Mouse (Mus musculus) adrenal gland (tissue): ENCODE results near the gene Chid1.

ENCODE experiments used
- intact Hi-C: fragments of 180-260 bp; cut with DNase I; formaldehyde crosslinking; loops from one replicate; pipeline ENCODE4 v1.15.1; 2025
- long read RNA-seq, 2 experiments: library from polyadenylated mRNA; unstranded; transcript quantifications; one replicate each; pipeline ENCODE4 v2.0.0; 2020; ENCODE audit warnings: borderline replicate concordance in 1 of 2; ENCODE audit not compliant: insufficient replicate concordance in 1 of 2

Chid1 gene
- long read RNA-seq, experiment 1, full-length matches to known transcripts = 40 of 51 reads
- long read RNA-seq, experiment 1, partial matches to known transcripts = 6 of 51 reads
- long read RNA-seq, experiment 1, other reads (novel, unspliced or antisense) = 5 of 51 reads
- long read RNA-seq, experiment 2, full-length matches to known transcripts = 56 of 69 reads
- long read RNA-seq, experiment 2, partial matches to known transcripts = 9 of 69 reads
- long read RNA-seq, experiment 2, other reads (novel, unspliced or antisense) = 4 of 69 reads

DNA sequence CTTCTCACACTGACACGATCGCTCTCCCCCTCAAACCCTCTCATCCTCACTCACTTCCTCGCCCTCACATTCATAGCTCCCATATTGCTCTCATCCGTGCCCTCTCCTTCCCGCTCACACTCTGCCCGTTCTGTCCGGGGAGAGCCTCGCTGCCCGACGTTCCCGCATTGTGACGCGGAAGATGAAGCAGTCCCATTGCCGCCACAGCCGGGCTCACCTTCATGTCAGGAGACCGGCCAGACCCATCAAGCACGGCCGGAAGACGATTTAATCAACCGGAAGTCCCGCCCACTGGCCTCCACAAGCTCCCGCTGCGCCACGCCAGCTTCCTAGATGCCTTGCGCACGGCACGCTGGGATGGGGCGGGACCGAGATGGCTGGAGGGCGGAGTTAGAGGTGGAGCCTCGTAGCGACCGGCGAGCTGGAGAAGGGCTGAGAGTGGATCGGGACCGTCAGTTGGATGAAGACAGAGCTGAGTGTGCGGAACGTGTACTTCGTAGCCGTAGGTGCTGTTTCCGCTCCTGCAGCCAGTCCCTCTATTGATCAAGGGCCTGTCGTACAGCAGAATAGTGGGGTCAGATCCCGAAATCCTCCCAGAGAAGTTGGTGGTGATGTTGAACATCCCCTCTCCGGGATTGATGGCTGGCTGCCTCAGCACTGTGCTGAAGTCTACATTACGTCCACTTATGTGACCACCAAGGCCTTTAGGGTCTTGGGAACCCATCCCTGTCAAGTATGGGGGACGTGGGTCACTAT, at the start of gene Chid1:
Chid1 (minus strand) TSS at position 302 of the 756 bp plus-strand sequence.
- intact Hi-C loops = loop anchor here (5.0 kb wide), 1 partner anchor 68 kb away; no protein-coding TSS in a partner anchor

DNA sequence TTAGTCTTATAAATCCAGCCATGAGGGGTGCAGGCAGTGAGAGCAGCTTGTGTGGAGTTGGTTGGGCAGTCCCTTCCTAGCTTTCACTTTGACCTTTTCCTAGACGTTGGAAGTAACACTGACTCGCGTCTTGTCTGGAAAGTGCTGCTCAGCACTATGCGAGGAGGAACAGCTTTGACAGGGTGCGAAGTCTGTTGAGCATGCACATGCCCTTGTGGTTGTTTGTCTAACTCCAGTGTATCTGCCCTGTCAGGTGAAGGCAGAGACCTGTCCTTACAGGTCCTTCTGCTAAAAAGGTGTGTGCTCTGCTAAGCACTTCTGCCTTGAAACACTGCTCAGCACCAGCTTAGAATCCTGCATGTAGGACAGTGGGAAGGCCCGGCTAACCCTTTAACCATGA, 49.2 kb upstream of the Chid1 start:
- intact Hi-C loops = no loop called here

DNA sequence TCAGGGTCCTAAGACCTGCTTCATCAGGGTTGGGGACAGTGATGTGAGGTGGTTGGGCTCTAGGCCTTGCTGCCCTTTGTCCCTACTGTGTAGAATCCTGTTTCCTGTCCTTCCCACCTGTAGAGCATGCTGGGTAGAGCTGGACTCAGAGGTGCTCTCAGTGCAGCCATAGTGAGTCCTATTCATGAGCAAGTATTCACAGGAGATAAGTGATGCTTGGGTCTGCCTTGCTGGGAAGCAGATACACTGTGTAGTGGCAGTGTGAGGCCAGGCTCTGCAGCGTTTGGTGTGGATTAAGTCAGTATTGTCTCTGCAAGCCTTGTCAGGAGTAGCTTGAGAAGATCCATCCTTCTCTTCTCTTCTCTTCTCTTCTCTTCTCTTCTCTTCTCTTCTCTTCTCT, 46.2 kb upstream of the Chid1 start:
- intact Hi-C loops = no loop called here

DNA sequence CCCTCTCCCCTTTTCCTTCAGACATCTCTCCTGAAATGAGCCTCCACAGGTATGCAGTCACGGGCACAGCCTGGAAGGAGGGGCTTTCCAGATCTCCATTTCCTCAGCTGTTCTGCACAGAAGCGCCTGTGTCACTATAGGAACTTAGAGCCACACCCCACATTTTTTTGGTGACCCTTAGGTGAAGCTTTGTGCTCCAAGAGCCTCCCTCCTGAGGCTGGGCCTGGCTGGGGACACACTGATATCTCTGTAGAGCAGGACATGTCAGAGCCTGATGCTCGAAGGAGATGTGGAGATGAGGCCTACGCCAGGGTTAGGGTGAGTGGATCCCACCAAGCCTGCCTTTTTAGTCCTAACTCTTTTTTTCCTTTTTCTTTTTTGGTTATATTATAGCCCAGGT, 45.6 kb upstream of the Chid1 start:
- intact Hi-C loops = no loop called here

DNA sequence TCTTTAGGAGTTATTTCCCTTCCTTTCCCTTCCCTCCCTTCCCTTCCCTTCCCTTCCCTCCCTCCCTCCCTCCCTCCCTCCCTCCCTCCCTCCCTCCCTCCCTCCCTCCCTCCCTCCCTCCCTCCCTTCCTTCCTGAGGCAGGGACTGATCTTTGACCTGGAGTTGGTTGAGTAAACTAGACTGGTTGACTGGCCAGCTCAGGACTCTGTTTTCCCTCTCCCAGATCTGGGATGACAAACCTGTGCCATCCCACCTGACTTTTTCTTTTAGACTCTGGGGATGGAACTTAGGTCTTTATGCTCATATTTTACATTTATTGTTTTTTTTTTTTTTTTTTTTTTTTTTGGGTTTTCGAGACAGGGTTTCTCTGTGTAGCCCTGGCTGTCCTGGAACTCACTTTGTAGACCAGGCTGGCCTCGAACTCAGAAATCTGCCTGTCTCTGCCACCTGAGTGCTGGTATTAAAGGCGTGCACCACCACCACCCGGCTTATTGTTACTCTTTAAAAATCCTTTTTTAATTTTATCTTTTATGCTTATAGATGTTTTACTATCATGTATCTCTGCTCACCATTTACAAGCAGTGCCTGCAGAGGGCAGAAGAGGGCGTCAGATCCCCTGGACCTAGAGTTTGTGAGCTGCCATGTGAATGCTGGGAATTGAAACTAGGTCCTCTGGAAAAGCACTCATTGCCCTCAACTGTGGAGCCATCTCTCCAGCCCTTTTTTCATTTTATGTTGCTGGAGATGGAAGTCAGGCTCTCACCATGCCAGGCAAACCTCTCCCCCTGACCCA, 44.6 kb upstream of the Chid1 start:
- intact Hi-C loops = no loop called here

DNA sequence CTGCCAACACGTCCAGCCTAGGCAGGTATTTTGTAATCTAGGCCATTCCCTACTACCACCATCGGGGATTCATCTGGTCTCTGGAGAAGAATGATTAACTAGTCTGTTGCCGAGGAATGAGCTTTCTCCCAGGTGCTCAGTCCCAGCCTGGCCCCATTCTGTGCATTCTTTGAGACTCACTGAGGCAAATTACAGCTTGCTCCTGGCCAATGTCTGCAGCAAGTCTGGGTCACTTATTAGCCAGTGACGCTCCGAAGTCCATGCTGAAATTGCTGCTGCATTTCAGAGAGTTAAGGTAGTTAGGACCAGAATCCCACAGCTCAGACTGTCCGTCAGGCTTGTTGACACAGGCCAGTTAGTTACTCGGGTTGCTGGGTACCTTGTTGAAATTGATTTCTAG, 41.7 kb upstream of the Chid1 start:
- intact Hi-C loops = no loop called here

DNA sequence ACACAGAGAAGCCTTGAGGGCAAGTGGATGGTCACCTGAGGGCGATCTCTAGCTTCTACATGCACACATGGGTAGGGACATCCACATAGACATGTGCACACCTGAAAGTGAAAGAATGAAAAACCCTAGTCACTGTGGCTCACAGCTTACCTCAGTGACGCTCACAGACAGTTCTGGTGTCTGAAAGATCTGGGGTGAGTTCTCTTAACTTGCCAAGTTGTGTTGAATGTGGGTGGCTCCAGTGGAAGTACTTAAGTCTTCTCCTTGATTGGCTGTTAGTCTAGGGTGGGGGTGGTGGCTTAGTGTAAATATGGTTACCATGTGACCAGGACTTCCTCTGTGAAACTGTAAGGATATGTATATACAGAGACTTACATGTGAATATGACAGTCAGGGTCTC, 39.3 kb upstream of the Chid1 start:
- intact Hi-C loops = no loop called here

DNA sequence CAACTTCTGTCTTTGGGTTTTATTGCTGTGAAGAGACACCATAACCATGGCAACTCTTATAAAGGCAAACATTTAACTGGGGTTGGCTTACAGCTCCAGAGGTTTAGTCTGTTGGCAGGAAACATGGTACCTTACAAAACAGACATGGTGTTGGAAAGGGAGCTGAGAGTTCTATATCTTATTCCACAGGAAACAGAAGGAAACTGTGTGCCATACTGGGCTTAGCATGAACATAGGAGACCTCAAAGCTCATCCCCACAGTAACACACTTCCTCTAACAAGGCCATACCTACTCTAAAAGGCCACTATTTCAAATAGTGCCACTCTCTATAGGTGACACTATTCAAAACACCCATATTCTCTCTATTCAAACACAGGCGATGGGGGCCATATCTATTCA, 38.9 kb upstream of the Chid1 start:
- intact Hi-C loops = no loop called here

DNA sequence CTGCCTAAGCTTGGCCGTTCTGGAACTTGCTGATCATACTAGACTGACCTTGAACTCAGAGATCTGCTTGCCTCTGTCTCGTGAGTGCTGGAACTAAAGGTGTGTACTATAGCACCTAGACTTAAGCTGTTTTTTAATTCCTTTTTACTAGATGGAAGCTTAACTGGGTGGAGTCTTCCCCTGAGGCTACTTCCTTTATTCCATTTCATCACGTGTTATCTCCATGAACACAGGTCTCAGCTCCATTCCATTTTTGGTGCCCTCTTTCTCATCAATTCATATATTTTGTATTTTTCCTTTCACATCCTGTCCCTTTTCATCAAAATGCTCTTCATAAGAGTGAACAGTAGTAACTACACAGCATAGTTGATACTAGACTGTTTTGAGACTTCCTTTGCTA, 38.1 kb upstream of the Chid1 start:
- intact Hi-C loops = no loop called here

DNA sequence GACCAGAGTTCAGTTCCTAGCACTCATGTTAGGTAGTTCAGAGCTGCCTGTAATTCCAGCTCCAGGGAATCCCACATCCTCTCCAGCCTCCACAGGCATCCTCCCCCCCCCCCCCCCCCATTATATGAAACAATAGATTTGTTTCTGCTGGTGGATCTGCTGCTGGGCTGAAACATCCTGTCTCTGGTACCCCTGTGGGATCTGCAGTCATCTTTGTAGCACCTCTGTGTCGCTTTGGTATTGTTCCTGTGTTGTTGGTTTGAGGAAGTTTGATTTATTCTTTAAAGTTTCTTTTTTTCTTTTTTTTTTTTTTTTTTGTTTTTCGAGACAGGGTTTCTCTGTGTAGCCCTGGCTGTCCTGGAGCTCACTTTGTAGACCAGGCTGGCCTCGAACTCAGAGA, 35.8 kb upstream of the Chid1 start:
- intact Hi-C loops = no loop called here

DNA sequence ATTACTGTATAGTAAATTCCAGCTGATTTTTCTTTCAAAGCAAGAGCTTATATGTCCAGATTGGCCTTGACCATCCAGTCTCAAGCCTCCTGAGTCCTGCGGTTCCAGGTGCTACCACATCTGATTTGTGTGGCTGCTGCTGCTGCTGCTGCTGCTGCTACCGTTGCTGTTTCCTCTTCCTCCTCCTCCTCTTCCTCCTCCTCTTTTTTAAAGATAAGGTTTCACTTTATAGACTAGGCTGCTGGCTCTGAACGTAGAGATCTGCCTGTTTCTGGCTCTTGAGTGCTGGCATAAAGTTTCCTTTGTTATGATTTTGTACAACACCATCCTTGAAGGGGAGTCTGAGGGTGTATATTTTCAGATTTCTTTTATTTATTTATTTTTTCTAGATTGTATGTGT, 34.4 kb upstream of the Chid1 start:
- intact Hi-C loops = no loop called here

DNA sequence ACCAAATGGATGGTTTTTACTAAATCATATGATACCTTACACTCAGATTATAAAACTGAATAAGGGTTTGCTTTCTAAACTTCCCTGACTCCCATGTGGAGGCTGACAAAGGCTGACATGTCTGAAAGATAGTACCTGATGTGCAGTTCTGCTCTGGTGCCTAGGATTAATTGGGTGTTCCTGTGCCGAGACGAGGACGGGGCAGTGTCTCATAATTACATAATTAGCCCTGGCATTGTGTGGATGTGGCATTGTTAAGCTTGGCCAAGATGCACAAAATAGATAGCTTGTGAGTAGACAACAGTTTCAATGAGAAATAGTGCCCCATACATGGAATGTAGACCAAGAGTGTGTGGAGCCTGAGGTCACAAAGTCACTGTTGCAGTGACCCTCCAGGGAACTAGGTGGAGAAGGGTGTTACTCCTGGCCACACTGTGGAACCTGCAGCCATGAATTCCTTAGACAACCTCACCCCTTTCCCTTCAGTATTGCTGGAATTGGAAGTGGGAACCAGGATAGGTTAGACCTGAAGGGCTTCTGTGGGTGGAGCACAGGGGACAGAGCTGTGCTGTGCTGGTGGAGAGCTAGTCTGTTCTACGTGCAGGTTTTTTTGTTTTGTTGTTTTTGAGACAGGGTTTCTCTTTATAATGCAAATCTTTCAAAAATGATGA, 31.1 kb upstream of the Chid1 start:
- intact Hi-C loops = no loop called here

DNA sequence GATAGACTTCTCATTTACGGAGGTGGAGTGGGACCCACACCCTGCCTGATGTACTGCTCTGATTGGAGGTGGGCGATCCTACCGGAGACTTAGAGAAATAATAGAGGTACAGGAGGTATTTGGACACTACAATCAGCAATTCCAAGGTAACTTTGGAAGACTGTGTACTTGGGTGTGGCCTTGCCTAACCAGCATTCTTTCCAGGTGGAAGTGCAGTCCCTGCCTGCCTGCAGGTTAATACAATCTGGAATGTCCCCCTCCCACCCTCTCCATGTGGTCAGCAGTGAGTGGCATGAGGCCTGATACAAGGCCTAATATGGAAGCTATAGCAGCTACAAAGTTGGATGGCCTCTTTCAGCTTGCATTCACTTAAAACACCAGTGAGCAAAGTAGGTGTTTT, 30.3 kb upstream of the Chid1 start:
- intact Hi-C loops = no loop called here

DNA sequence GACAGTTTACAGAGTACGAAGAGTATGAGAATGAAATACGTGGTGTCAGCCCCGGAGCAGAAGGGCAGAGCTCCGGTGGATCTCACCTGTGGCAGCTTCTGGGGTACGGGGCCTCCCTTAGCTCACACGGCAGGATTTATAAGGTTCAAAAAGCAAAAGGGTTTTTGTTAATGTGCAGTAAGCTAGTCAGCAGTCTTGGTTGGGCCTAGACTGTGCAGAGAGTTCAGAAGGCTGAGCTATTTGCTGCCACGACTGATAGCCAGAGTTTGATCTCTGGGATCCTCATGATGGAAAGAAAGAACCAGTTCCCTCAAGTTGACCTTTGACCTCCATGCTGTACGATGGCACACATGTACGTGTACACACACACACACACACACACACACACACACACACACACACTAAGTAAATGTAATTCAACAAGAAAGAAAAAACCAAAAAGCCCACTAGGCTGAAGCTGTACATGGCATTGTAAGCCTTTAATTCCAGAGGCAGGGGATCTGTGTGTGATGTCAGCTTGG, 29.7 kb upstream of the Chid1 start:
- intact Hi-C loops = no loop called here

DNA sequence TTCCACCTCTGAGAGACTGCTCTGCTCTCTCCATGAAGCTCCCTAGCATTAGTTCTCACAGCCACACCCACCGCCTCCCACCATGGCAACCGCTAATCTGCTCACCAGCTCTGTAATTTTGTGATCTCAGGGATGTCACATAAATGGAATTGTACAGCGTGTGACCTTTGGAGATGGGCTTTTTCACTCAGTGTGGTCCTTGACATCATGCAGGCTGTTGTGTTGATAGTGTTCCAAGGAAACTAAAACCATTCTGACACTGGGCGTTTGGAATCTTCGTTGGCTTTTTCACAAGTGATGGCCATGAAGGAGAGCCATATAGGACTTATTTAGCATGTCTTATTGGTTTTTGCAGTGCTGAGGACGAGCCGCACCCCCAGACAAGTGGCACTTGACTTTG, 26.9 kb upstream of the Chid1 start:
- intact Hi-C loops = no loop called here

DNA sequence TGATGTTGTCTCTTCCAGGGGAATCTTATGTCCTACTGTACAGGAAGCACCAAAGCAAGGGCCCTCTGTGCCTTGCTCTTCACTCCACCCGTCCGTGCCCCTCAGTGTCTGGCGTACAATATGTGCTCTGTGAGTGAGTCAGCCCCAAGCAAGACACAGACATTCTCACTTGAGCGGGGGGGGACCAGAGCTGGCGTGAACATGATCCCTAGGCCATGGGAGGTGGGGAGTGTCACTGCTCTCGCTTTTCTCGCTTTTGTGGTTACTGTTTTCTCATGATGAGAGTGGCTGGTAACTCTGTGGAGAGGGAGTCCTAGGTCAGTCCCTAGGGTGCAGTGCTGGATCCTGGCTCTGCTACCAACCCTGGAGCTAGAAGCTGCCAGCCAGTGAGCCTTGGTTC, 24.9 kb upstream of the Chid1 start:
- intact Hi-C loops = no loop called here

DNA sequence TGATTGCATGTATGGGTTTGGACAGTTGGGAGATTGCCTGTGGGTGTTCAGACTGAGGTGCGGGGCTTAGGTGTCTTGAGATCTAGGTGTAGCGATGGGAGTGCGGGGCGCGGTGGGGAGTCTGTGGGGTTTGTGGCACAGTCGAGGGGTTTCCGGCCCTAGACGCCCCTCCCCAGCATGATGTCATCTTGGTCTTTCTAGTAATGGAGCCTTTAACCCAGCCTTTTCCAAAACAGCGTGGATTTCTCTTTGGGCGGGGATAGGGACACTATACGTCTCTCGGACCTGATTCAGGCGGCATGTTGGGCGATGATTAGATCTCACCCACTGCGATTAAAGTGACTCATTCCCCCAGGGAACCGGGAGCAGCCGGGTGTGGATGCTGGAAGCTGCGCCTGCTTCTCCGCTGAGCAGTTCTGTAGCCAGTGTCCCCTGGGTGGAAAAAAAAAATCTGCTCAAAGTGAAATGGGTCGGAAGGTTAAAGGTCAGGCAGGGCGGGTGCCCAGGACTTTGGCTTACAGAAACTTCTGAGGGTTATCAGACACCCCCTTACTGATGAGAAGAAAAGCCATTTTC, 23.3 kb upstream of the Chid1 start:
- intact Hi-C loops = no loop called here

DNA sequence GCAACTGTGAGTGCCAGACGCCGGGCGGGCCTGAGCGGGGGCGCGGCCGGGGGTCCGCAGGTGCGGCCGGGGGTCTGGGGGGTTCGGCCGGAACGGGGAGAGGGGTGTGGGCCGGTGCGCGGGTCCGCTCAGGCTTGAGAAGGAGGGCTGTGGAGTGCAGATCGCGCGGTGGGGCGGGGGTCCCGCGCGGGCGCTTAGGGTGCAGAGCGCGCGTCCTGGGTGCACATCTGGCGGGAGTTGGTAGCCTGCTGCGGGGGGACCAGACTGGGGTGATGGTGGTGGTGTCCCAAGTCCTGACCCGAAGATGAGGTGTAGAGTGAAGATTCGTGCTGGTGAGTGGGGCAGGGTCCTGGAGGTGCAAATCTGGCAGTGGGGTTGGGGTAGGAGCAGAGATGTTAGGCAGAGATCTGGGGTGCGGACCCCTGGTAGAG, 22.8 kb upstream of the Chid1 start:
- intact Hi-C loops = no loop called here

DNA sequence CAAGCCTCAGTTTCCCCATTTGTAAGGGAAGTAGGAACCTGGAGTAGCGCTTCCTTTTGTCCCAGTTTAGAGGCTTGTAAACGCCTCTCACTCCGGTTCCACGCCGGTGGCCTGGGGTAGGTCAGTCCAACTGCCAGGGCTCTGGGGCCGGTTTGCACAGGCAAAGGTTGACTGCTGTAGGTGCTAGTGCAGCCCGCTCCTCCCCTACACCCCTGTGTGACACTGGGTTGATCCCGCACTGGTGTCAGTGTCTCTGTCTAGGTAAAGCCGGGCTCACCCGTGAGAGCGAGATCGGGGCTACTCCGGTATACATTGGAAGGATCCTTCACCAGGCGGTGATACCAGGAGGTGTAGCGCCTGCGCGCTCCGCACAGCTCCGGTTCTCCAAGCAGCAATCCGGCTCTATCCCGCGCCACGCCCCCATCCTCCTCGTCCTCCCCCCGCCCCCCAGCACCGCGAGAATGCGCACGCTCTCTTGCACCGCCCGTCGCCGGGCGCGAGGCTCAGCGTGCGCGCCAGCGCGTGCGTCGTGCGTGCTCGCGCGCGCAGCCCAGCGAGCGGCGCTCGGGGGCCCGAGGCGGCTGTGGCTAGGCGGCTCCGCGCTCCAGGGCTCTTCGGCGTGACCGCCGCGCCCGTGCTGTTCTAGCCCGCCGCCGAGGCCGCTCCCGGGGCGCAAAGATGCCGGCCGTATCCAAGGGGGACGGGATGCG, 22.2 kb upstream of the Chid1 start, which contains the start of gene Ap2a2:
Ap2a2 (plus strand) TSS at position 492 of the 710 bp plus-strand sequence.
- intact Hi-C loops = no loop called here

DNA sequence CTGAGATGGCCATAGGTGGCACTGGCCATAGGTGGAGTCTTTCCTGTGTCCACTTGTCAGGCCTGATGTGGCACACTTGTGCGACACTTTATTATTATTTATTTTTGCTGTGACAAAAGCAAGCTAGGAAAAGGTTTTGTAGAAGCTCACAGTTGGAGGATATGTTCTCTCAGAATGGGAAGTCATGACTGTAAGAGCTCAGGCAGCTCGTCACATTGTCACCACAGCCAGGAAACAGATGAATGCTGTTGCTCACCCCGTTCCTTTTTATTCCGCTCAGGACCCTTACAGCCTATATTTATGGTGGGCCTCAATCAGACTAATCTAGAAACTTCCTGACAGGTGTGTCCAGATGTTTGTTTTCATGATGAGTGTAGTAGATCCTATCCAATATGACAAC, 20.8 kb upstream of the Chid1 start:
- intact Hi-C loops = no loop called here
